Comparison of ENCODE assay signal across 10 mouse cellular contexts in the genomic region with DNA sequence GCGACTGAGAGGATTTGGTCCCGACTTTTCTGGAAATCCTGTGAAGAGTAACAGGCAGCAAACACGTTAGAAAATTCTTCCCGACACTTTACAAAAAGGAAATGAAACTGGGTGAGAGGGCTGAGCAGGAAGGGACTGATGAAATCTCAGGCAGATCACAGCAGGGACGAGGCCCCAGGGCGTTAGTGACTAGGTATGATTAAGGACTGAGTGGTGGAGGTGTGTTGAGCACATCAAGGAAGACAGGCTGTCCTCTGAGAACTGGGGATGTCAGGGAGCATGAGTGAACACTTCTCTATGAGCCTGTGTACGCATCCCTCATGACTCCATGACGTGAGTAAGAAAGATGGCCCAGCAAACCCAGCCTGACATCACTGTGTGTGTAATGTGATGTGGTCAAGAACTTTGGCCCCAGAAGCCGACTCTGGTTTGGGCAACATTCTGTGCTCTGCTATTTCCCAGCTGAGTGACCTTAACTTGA. TPM values are rescaled to one million over a fixed set of nuclear protein-coding genes. Genes with fewer than 3 reads are reported as not detected.
DNase-seq lines count a peak whose midpoint lies in the region; ATAC-seq and TF ChIP-seq lines count a peak whose summit lies in the region.
"Had no signal": no experiment of that assay in that cellular context is flagged by ENCODE, and none has a peak within 500 bp of the region (broad histone marks: within the 10 kb centered on the region; RNA-seq: fewer than 3 reads in every experiment).

No protein-coding gene starts in this region.

- no peak for TF ChIP-seq EP300 in MEL (IDR thresholded peaks at IDR 0.05; ENCODE audit: low read depth in 1 of 2, low read length in 2 of 2)

- WGBS in kidney, adult 2 months = 43% methylated on average over 9 of the region's 9 CpGs
- 49% methylated on average over 9 of the region's 9 CpGs for WGBS in lung, embryonic 16.5 days
- WGBS in forebrain, embryonic 10.5 days = 75% methylated on average over 9 of the region's 9 CpGs

- no peak overlapping the region for H3K9ac ChIP-seq in MEL (ENCODE audit: control insufficient read depth, low read depth, low read length, poor library complexity, severe bottlenecking)
- no peak overlapping the region for H3K9ac ChIP-seq in lung, embryonic 16.5 days (ENCODE audit: low read length)
- H3K9ac ChIP-seq: midbrain, embryonic 12.5 days had no signal

- H3K79me2 ChIP-seq in MEL (ENCODE audit: control insufficient read depth, insufficient read depth, low read length, poor library complexity) = no peaks in the 10 kb centered on the region; the same call in 1 of the 2 replicates

- no peaks in the 10 kb centered on the region for H3K27me3 ChIP-seq in kidney, adult 2 months (replicated peaks; ENCODE audit: control insufficient read depth, insufficient read depth, low read length)
- H3K27me3 ChIP-seq in MEL (ENCODE audit: control insufficient read depth in 1 of 2, insufficient read depth in 2 of 2, low read length in 2 of 2) = no peaks in the 10 kb centered on the region
- no peaks in the 10 kb centered on the region for H3K27me3 ChIP-seq in lung, embryonic 16.5 days (ENCODE audit: control insufficient read depth, insufficient read depth, low read depth, low read length)
- peaks cover 35% of the 10 kb centered on the region for H3K27me3 ChIP-seq in forebrain, embryonic 10.5 days (ENCODE audit: poor library complexity, severe bottlenecking)

- no peak for DNase-seq in kidney, adult 2 months
- DNase-seq in kidney, adult 9 months = no peak
- DNase-seq in 3T3-L1 (ENCODE audit: low read depth, low spot score) = peak; percentile 73
- peak; percentile 28 for DNase-seq in MEL (ENCODE audit: low read depth, low spot score)
- DNase-seq in retina, embryonic 14.5 days (ENCODE audit: low spot score) = no peak
- DNase-seq in forebrain, embryonic 10.5 days (ENCODE audit: extremely low spot score, low spot score) = no peak

- H3K9me3 ChIP-seq in MEL (replicated peaks; ENCODE audit: insufficient read depth, low read length) = no peaks in the 10 kb centered on the region
- no peaks in the 10 kb centered on the region for H3K9me3 ChIP-seq in lung, embryonic 16.5 days (ENCODE audit: control insufficient read depth, low read length)
- no peaks in the 10 kb centered on the region for H3K9me3 ChIP-seq in forebrain, embryonic 10.5 days
- H3K9me3 ChIP-seq: midbrain, embryonic 12.5 days had no signal

- TF ChIP-seq POLR2A in kidney, adult 2 months (IDR thresholded peaks at IDR 0.05; ENCODE audit: low read depth, low read length) = no peak
- TF ChIP-seq POLR2A in MEL (IDR thresholded peaks at IDR 0.05; ENCODE audit: control insufficient read depth in 1 of 2, insufficient read depth in 1 of 2, low read depth in 1 of 2, low read length in 2 of 2, poor library complexity in 1 of 2) = no peak

- H3K4me3 ChIP-seq in kidney, adult 2 months (ENCODE audit: insufficient read depth, low read depth, low read length) = no peak overlapping the region
- no peak overlapping the region for H3K4me3 ChIP-seq in MEL (ENCODE audit: control insufficient read depth in 1 of 2, insufficient read depth in 1 of 2, low read depth in 2 of 2, low read length in 2 of 2)
- no peak overlapping the region for H3K4me3 ChIP-seq in lung, embryonic 16.5 days (ENCODE audit: low read length)
- H3K4me3 ChIP-seq in forebrain, embryonic 10.5 days = no peak overlapping the region
- H3K4me3 ChIP-seq: erythroblast, embryonic 14.5 days; midbrain, embryonic 12.5 days had no signal

- H3K4me2 ChIP-seq in lung, embryonic 16.5 days (ENCODE audit: low read depth, low read length) = no peak overlapping the region
- H3K4me2 ChIP-seq: midbrain, embryonic 12.5 days had no signal

- H3K4me1 ChIP-seq in kidney, adult 2 months (ENCODE audit: control insufficient read depth, insufficient read depth, low read length) = peaks cover 14% of the 10 kb centered on the region
- peaks cover 9 to 33% of the 10 kb centered on the region in 2 experiments for H3K4me1 ChIP-seq in MEL (ENCODE audit: control insufficient read depth in 1 of 2, insufficient read depth in 2 of 2, low read length in 2 of 2)
- H3K4me1 ChIP-seq in lung, embryonic 16.5 days (replicated peaks; ENCODE audit: control insufficient read depth, insufficient read depth, low read length) = peaks cover 34% of the 10 kb centered on the region
- H3K4me1 ChIP-seq in forebrain, embryonic 10.5 days = peaks cover 22% of the 10 kb centered on the region; the same call in 1 of the 2 replicates

- no peak for TF ChIP-seq RAD21 in MEL (IDR thresholded peaks at IDR 0.05; ENCODE audit: low read depth, low read length)

- ATAC-seq in lung, embryonic 16.5 days (ENCODE audit: low read depth) = peak; percentile 10

- peaks cover 3% of the 10 kb centered on the region; the same call in 1 of the 2 replicates for H3K36me3 ChIP-seq in kidney, adult 2 months (ENCODE audit: control insufficient read depth, insufficient read depth, low read length)
- H3K36me3 ChIP-seq in MEL (ENCODE audit: control insufficient read depth in 1 of 2, insufficient read depth in 2 of 2, low read length in 2 of 2) = peaks cover 0 to 30% of the 10 kb centered on the region in 2 experiments; a peak in 3 of 4 replicates
- peaks cover 47% of the 10 kb centered on the region for H3K36me3 ChIP-seq in lung, embryonic 16.5 days (ENCODE audit: control insufficient read depth, insufficient read depth, low read length)
- H3K36me3 ChIP-seq in forebrain, embryonic 10.5 days (replicated peaks) = peaks cover 60% of the 10 kb centered on the region

- peak overlapping the region; percentile 80 for H3K27ac ChIP-seq in kidney, adult 2 months (ENCODE audit: insufficient read depth, low read depth, low read length)
- H3K27ac ChIP-seq in MEL (ENCODE audit: control insufficient read depth, low read depth, low read length) = no peak overlapping the region
- peak overlapping the region; percentile 70 for H3K27ac ChIP-seq in lung, embryonic 16.5 days (ENCODE audit: low read length)
- H3K27ac ChIP-seq in forebrain, embryonic 10.5 days = no peak overlapping the region
- H3K27ac ChIP-seq: midbrain, embryonic 12.5 days had no signal

- TF ChIP-seq CTCF in kidney, adult 2 months (conservative IDR thresholded peaks at IDR 0.05; ENCODE audit: insufficient read depth, insufficient read length, low read depth, low read length) = no peak
- TF ChIP-seq CTCF in MEL (IDR thresholded peaks at IDR 0.05 in 2 of 3, conservative IDR thresholded peaks at IDR 0.05 in 1 of 3; ENCODE audit: control insufficient read depth in 1 of 3, insufficient read depth in 1 of 3, low read depth in 2 of 3, low read length in 3 of 3, poor library complexity in 1 of 3, severe bottlenecking in 1 of 3) = no peak

TF ChIP-seq in MEL, 35 proteins besides CTCF, POLR2A, EP300 and RAD21:
- TF ChIP-seq MXI1 (IDR thresholded peaks at IDR 0.05; ENCODE audit: low read depth, low read length) = 0 out of 2 replicates have a peak, but pooled peaks have one; percentile 7
- TF ChIP-seq BHLHE40 (IDR thresholded peaks at IDR 0.05; ENCODE audit: borderline replicate concordance, low read depth, low read length) = no peak
- TF ChIP-seq NELFE (IDR thresholded peaks at IDR 0.05; ENCODE audit: low read depth, low read length) = no peak
- TF ChIP-seq RCOR1 (IDR thresholded peaks at IDR 0.05; ENCODE audit: low read depth, low read length) = no peak
- no peak for TF ChIP-seq MAZ (IDR thresholded peaks at IDR 0.05; ENCODE audit: low read depth, low read length)

RNA-seq across cellular contexts. Expression of a gene that starts 9.1 kb away (rescaled TPM):
- 1.3 and 1.6 TPM in 2 replicates for polyA plus RNA-seq in kidney, adult 2 months (2012; rRNA removed)
- total RNA-seq in MEL (2012; rRNA removed) = not detected in 2 replicates
- not detected for polyA plus RNA-seq in MEL (2012; ENCODE audit: insufficient read depth in 1 of 2, insufficient read length in 2 of 2, low read depth in 1 of 2, low replicate concordance in 2 of 2, missing spikeins in 1 of 2)
- polyA plus RNA-seq in lung, embryonic 16.5 days (2015; fragmentation: Nextera tagmentation; extraction: Ambion mirVana) = 0.87 and 1.4 TPM in 2 replicates
- 0.10 and 0.17 TPM in 2 replicates for polyA plus RNA-seq in forebrain, embryonic 10.5 days (2016; fragmentation: Nextera tagmentation; extraction: Ambion mirVana)

RNA-seq across cellular contexts. Expression of a gene that starts 21.9 kb away (rescaled TPM):
- 59.0 and 72.5 TPM in 2 replicates for polyA plus RNA-seq in kidney, adult 2 months (2012; rRNA removed)
- total RNA-seq in MEL (2012; rRNA removed) = 7.6 and 9.1 TPM in 2 replicates
- polyA plus RNA-seq in MEL (2012; ENCODE audit: insufficient read depth in 1 of 2, insufficient read length in 2 of 2, low read depth in 1 of 2, low replicate concordance in 2 of 2, missing spikeins in 1 of 2) = 10 to 100 TPM in 1 of 2 experiments, not detected in 1; 24.6 TPM
- 2.2 and 3.4 TPM in 2 replicates for polyA plus RNA-seq in lung, embryonic 16.5 days (2015; fragmentation: Nextera tagmentation; extraction: Ambion mirVana)
- polyA plus RNA-seq in forebrain, embryonic 10.5 days (2016; fragmentation: Nextera tagmentation; extraction: Ambion mirVana) = 3.2 and 3.5 TPM in 2 replicates

RNA-seq across cellular contexts. Expression of a gene that starts 34.6 kb away (rescaled TPM):
- polyA plus RNA-seq in kidney, adult 2 months (2012; rRNA removed) = 4.5 and 12.6 TPM in 2 replicates
- total RNA-seq in MEL (2012; rRNA removed) = 0.52 and 1.3 TPM in 2 replicates
- polyA plus RNA-seq in MEL (2012; ENCODE audit: insufficient read depth in 1 of 2, insufficient read length in 2 of 2, low read depth in 1 of 2, low replicate concordance in 2 of 2, missing spikeins in 1 of 2) = 1 to 10 TPM in 1 of 2 experiments, not detected in 1; 2.4 TPM
- 2.0 and 3.0 TPM in 2 replicates for polyA plus RNA-seq in lung, embryonic 16.5 days (2015; fragmentation: Nextera tagmentation; extraction: Ambion mirVana)
- polyA plus RNA-seq in forebrain, embryonic 10.5 days (2016; fragmentation: Nextera tagmentation; extraction: Ambion mirVana) = 2.3 and 2.4 TPM in 2 replicates
- total RNA-seq: layer of hippocampus, postnatal 36 days had no signal

RNA-seq across cellular contexts. Expression of a gene that starts 38.1 kb away (rescaled TPM):
- polyA plus RNA-seq in kidney, adult 2 months (2012; rRNA removed) = 15.5 and 17.3 TPM in 2 replicates
- total RNA-seq in MEL (2012; rRNA removed) = 2.4 and 4.7 TPM in 2 replicates
- polyA plus RNA-seq in MEL (2012; ENCODE audit: insufficient read depth in 1 of 2, insufficient read length in 2 of 2, low read depth in 1 of 2, low replicate concordance in 2 of 2, missing spikeins in 1 of 2) = 1 to 10 TPM in 1 of 2 experiments, not detected in 1; 7.3 TPM
- 12.9 and 15.1 TPM in 2 replicates for polyA plus RNA-seq in lung, embryonic 16.5 days (2015; fragmentation: Nextera tagmentation; extraction: Ambion mirVana)
- polyA plus RNA-seq in forebrain, embryonic 10.5 days (2016; fragmentation: Nextera tagmentation; extraction: Ambion mirVana) = 7.4 and 8.4 TPM in 2 replicates

Comparison
In these comparisons a context has a peak if more than half of its experiments do, and no peak if none do; other contexts are left out.
1. DNase-seq: peak in 3T3-L1 (single experiment) and MEL (single experiment); none in kidney, adult 2 months (single experiment), kidney, adult 9 months (single experiment), retina, embryonic 14.5 days (single experiment) and forebrain, embryonic 10.5 days (single experiment).
2. H3K27ac ChIP-seq: peak in kidney, adult 2 months (single experiment) and lung, embryonic 16.5 days (single experiment); none in MEL (single experiment) and forebrain, embryonic 10.5 days (single experiment).